Mouse (Mus musculus) heart, adult 2 months (tissue): ENCODE data around the gene Mbnl2. TPM values are rescaled to one million over a fixed set of nuclear protein-coding genes. Genes with fewer than 3 reads are reported as not detected.

Experiments used
- DNase-seq, 2 experiments: peaks; one replicate each; pipeline ENCODE4 v3.0.0; 2021
- H3K27ac ChIP-seq: fragments of 200-600 bp; 2 replicates; pipeline ENCODE4 v1.8.1; 2022
- H3K27me3 ChIP-seq: fragments of 200-500 bp; 2 replicates; pipeline ENCODE4 v1.6.1; 2012; ENCODE audit warnings: mild to moderate bottlenecking, low read length, inconsistent platforms, mixed read lengths; ENCODE audit not compliant: control insufficient read depth, insufficient read depth
- H3K36me3 ChIP-seq: fragments of 200-500 bp; 2 replicates; pipeline ENCODE4 v1.6.1; 2012; ENCODE audit warnings: low read length, inconsistent platforms; ENCODE audit not compliant: control insufficient read depth, insufficient read depth
- H3K4me1 ChIP-seq: fragments of 200-500 bp; 2 replicates; pipeline ENCODE4 v1.6.1; 2011; ENCODE audit warnings: low read length; ENCODE audit not compliant: control insufficient read depth, insufficient read depth
- H3K4me3 ChIP-seq: fragments of 200-600 bp; 2 replicates; pipeline ENCODE4 v1.8.1; 2022
- H3K79me2 ChIP-seq: fragments of 200-500 bp; replicated peaks from 2 replicates; pipeline ENCODE4 v1.6.1; 2012; ENCODE audit warnings: mild to moderate bottlenecking, inconsistent platforms, low read length, moderate library complexity, mixed read lengths; ENCODE audit not compliant: control insufficient read depth, insufficient read depth
- H3K9ac ChIP-seq: fragments of 200-500 bp; 2 replicates; pipeline ENCODE4 v1.6.1; 2012; ENCODE audit warnings: low read depth, mild to moderate bottlenecking, control low read depth, inconsistent platforms, low read length, mixed read lengths
- CTCF ChIP-seq: fragments of 200-600 bp; IDR thresholded peaks from 2 replicates; pipeline ENCODE4 v1.8.1; 2022; ENCODE audit warnings: antibody characterized with exemption, mild to moderate bottlenecking, moderate library complexity
- EP300 ChIP-seq: fragments of 200-500 bp; IDR thresholded peaks from 2 replicates; pipeline ENCODE4 v1.6.1; 2011; ENCODE audit warnings: low read depth, low read length, control low read depth; ENCODE audit not compliant: insufficient read depth
- POLR2A ChIP-seq: fragments of 200-500 bp; IDR thresholded peaks from 2 replicates; pipeline ENCODE4 v1.6.1; 2011; ENCODE audit warnings: mild to moderate bottlenecking, low read depth, low read length, control low read depth; ENCODE audit not compliant: insufficient read depth
- WGBS: fragments of 180-500 bp; shearing (Covaris S2); methylation state at CpG from one replicate; pipeline ENCODE4 v1.1.7; 2018; 5-methylcytosine and 5-hydroxymethylcytosine counted together
- intact Hi-C: fragments of 180-260 bp; cut with DNase I; formaldehyde crosslinking; loops from one replicate; pipeline ENCODE4 v1.15.1; 2025
- polyA plus RNA-seq: library from polyadenylated mRNA; depleted of rRNA; stranded (reverse); fragments of >200 nt; gene quantifications from 2 replicates; pipeline ENCODE4 v1.2.3, GENCODE M21; 2012
- total RNA-seq, 2 experiments: library from RNA; stranded (reverse); gene quantifications; 2 replicates each; pipeline ENCODE4 v1.2.3; 2021

Gene Mbnl2
- total and polyA plus RNA-seq, 3 experiments = 91.1 to 258 (median 221) TPM

- TF ChIP-seq CTCF (no peak), EP300 (no peak), POLR2A (no peak)
- peaks cover 5% of the 10 kb centered on the region for H3K4me1 ChIP-seq
- no peak overlapping the region for H3K9ac ChIP-seq
- intact Hi-C loops = no loop called here
- H3K79me2 ChIP-seq = peaks cover 3% of the 10 kb centered on the region; the same call in 1 of the 2 replicates
- no peak for DNase-seq
- H3K4me3 ChIP-seq = no peak overlapping the region
- H3K36me3 ChIP-seq = peaks cover 18% of the 10 kb centered on the region
- no peaks in the 10 kb centered on the region for H3K27me3 ChIP-seq
- 41% methylated on average over 3 of the region's 3 CpGs for WGBS
- peak overlapping the region; percentile 54 for H3K27ac ChIP-seq
Measured at GRCm38 (mm10) chr14:120394216-120394615, 118.7 kb downstream of the Mbnl2 start.

- no peak overlapping the region for H3K4me3 ChIP-seq
- H3K36me3 ChIP-seq = peaks cover 18% of the 10 kb centered on the region
- no peaks in the 10 kb centered on the region for H3K27me3 ChIP-seq
- peaks cover 3% of the 10 kb centered on the region; the same call in 1 of the 2 replicates for H3K79me2 ChIP-seq
- H3K9ac ChIP-seq = no peak overlapping the region
- H3K4me1 ChIP-seq = peaks cover 3% of the 10 kb centered on the region
- DNase-seq = no peak
- intact Hi-C loops = no loop called here
- TF ChIP-seq CTCF = no peak
- no peak for TF ChIP-seq EP300
- no peak for TF ChIP-seq POLR2A
- peak overlapping the region; percentile 54; the same call in 1 of the 2 replicates for H3K27ac ChIP-seq
- WGBS = 35% methylated on average over 3 of the region's 3 CpGs
Measured at GRCm38 (mm10) chr14:120394827-120395226, 119.4 kb downstream of the Mbnl2 start.

- intact Hi-C loops = no loop called here
- TF ChIP-seq EP300 (no peak), POLR2A (no peak), CTCF (no peak)
- peaks cover 18% of the 10 kb centered on the region for H3K36me3 ChIP-seq
Measured at GRCm38 (mm10) chr14:120395501-120395900, 120.0 kb downstream of the Mbnl2 start.

GRCm38 (mm10) chr14:120397871-120398647 lies 122.6 kb downstream of the Mbnl2 start:
- no peak overlapping the region for H3K4me3 ChIP-seq
- no peak overlapping the region for H3K9ac ChIP-seq
- TF ChIP-seq EP300 (peak; percentile 96), CTCF (peak; percentile 96), POLR2A (no peak)
- H3K79me2 ChIP-seq = peaks cover 4% of the 10 kb centered on the region; the same call in 1 of the 2 replicates
- DNase-seq = peak; percentile 76 to 78
- H3K36me3 ChIP-seq = peaks cover 22% of the 10 kb centered on the region
- H3K27me3 ChIP-seq = no peaks in the 10 kb centered on the region
- peaks cover 3% of the 10 kb centered on the region for H3K4me1 ChIP-seq
- WGBS = 39% methylated on average over 10 of the region's 10 CpGs
- intact Hi-C loops = loop anchor here (1.0 kb wide), 2 partner anchors 135 to 260 kb away; no protein-coding TSS in a partner anchor
- no peak overlapping the region for H3K27ac ChIP-seq

More at GRCm38 (mm10) chr14:120395501-120395900, 120.0 kb downstream of the Mbnl2 start:
- Histone ChIP-seq H3K4me3 (no peak overlapping the region), H3K27ac (no peak overlapping the region), H3K79me2 (peaks cover 3% of the 10 kb centered on the region; the same call in 1 of the 2 replicates), H3K4me1 (peaks cover 3% of the 10 kb centered on the region), H3K27me3 (no peaks in the 10 kb centered on the region), H3K9ac (no peak overlapping the region)
- 70% methylated on average over 9 of the region's 9 CpGs for WGBS
- no peak for DNase-seq

GRCm38 (mm10) chr14:120399614-120400013 lies 124.1 kb downstream of the Mbnl2 start:
- Histone ChIP-seq H3K9ac (no peak overlapping the region), H3K27me3 (no peaks in the 10 kb centered on the region), H3K27ac (no peak overlapping the region), H3K79me2 (peaks cover 4% of the 10 kb centered on the region; the same call in 1 of the 2 replicates), H3K4me3 (no peak overlapping the region), H3K4me1 (no peaks in the 10 kb centered on the region; the same call in 1 of the 2 replicates), H3K36me3 (peaks cover 20% of the 10 kb centered on the region)
- DNase-seq = no peak
- WGBS = 88% methylated on average over 6 of the region's 6 CpGs
- TF ChIP-seq POLR2A (no peak), CTCF (no peak), EP300 (no peak)
- intact Hi-C loops = loop anchor here (5.0 to 10.0 kb wide), 2 partner anchors 263 to 325 kb away; no protein-coding TSS in a partner anchor

- H3K27ac ChIP-seq = no peak overlapping the region
- H3K36me3 ChIP-seq = peaks cover 15% of the 10 kb centered on the region
- intact Hi-C loops = loop anchor here (5.0 to 10.0 kb wide), 2 partner anchors 261 to 326 kb away; no protein-coding TSS in a partner anchor
Measured at GRCm38 (mm10) chr14:120401158-120401557, 125.7 kb downstream of the Mbnl2 start.

More at GRCm38 (mm10) chr14:120401158-120401557, 125.7 kb downstream of the Mbnl2 start:
- no peak for TF ChIP-seq EP300
- TF ChIP-seq POLR2A = no peak
- no peak for TF ChIP-seq CTCF
- DNase-seq = no peak
- Histone ChIP-seq H3K4me1 (no peaks in the 10 kb centered on the region), H3K79me2 (peaks cover 3% of the 10 kb centered on the region; the same call in 1 of the 2 replicates), H3K4me3 (no peak overlapping the region), H3K9ac (no peak overlapping the region), H3K27me3 (no peaks in the 10 kb centered on the region)
- 91% methylated on average over 15 of the region's 15 CpGs for WGBS
